Mouse (Mus musculus) CD4-positive helper T cell, adult 2 months (primary cell): ENCODE measurements around the gene Nufip2.

Source experiments
- DNase-seq: peaks from one replicate; pipeline ENCODE4 v3.0.0-alpha.2; 2012; ENCODE audit warnings: low read depth, missing footprints, low spot score

Nufip2 gene

GRCm38 (mm10) chr11:77770346-77770745 is 84.4 kb downstream of the Nufip2 start:
- DNase-seq: no peak

GRCm38 (mm10) chr11:77771879-77772713 is 86.1 kb downstream of the Nufip2 start:
- DNase-seq: no peak

GRCm38 (mm10) chr11:77775701-77776400 is 89.9 kb downstream of the Nufip2 start:
- no peak for DNase-seq

- no peak for DNase-seq
Observed at GRCm38 (mm10) chr11:77777436-77777835, 91.5 kb downstream of the Nufip2 start.

- DNase-seq: no peak
Observed at GRCm38 (mm10) chr11:77777937-77778336, 92.0 kb downstream of the Nufip2 start.

GRCm38 (mm10) chr11:77779240-77779639 is 93.3 kb downstream of the Nufip2 start:
- no peak for DNase-seq

- DNase-seq: no peak
Observed at GRCm38 (mm10) chr11:77781088-77781487, 95.1 kb downstream of the Nufip2 start.

GRCm38 (mm10) chr11:77782104-77782815 is 96.3 kb downstream of the Nufip2 start:
- DNase-seq: no peak

- no peak for DNase-seq
Observed at GRCm38 (mm10) chr11:77783211-77783746, 97.3 kb downstream of the Nufip2 start.

- no peak for DNase-seq
Observed at GRCm38 (mm10) chr11:77783747-77784646, 98.0 kb downstream of the Nufip2 start.

GRCm38 (mm10) chr11:77784894-77785293 is 98.9 kb downstream of the Nufip2 start:
- no peak for DNase-seq

GRCm38 (mm10) chr11:77785396-77785767 is 99.4 kb downstream of the Nufip2 start:
- DNase-seq: no peak

- DNase-seq: no peak
Observed at GRCm38 (mm10) chr11:77785768-77786561, 100.0 kb downstream of the Nufip2 start.

GRCm38 (mm10) chr11:77787707-77788106 is 101.8 kb downstream of the Nufip2 start, which contains the start of gene Gm10277:
Gm10277 (minus strand) TSS chr11:77787747.
- DNase-seq: no peak

- no peak for DNase-seq
Observed at GRCm38 (mm10) chr11:77789512-77789911, 103.6 kb downstream of the Nufip2 start.

- DNase-seq: no peak
Observed at GRCm38 (mm10) chr11:77790286-77790685, 104.3 kb downstream of the Nufip2 start.

GRCm38 (mm10) chr11:77791241-77791727 is 105.3 kb downstream of the Nufip2 start:
- DNase-seq: no peak
